ENCODE assay signal across 8 mouse cellular contexts in the genomic region with DNA sequence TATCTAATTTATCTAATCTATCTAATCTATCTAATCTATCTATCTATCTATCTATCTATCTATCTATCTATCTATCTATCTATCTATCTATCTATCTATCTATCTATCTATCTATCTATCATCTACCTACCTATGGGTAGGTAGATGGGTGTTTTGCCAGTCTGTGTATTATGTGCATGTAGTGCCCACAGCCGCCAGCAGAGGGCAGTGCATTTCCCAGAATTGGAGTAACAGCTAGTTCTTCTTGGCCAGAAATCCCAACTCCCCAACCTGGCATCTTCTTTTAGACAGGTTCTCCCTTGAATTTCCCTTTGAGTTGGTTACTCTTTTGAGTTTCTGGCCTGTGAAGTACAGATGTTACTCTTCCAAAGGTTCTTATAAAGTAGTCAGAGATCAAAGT.
A peak's percentile ranks its signal among the peaks of the same experiment; 100 is the strongest.
DNase-seq lines count a peak whose midpoint lies in the region; ATAC-seq and TF ChIP-seq lines count a peak whose summit lies in the region.

No protein-coding gene starts in this region.

- H3K4me2 ChIP-seq in forebrain, embryonic 13.5 days: no peak overlapping the region

- no peak for ATAC-seq in forebrain, embryonic 13.5 days

- H3K4me1 ChIP-seq in forebrain, embryonic 10.5 days: no peaks in the 10 kb centered on the region
- H3K4me1 ChIP-seq in forebrain, embryonic 13.5 days: no peaks in the 10 kb centered on the region
- H3K4me1 ChIP-seq in bone marrow macrophage, adult 2 months (ENCODE audit: control insufficient read depth, insufficient read depth, low read length): no peaks in the 10 kb centered on the region

- DNase-seq in forebrain, embryonic 10.5 days (ENCODE audit: extremely low spot score, low spot score): peak; percentile 60
- DNase-seq in frontal cortex, postnatal 10 days (ENCODE audit: low spot score in 2 of 2): peak; percentile 8 to 48
- peak; percentile 42 for DNase-seq in layer of hippocampus, adult 9-10 months (ENCODE audit: low spot score)
- peak; percentile 86 for DNase-seq in lung, postnatal 36 days
- DNase-seq in spleen, postnatal 4 days (ENCODE audit: low spot score in 2 of 2): peak; percentile 30 to 83

- no peak overlapping the region for H3K9ac ChIP-seq in forebrain, embryonic 13.5 days

- no peak overlapping the region for H3K27ac ChIP-seq in forebrain, embryonic 10.5 days
- no peak overlapping the region for H3K27ac ChIP-seq in forebrain, embryonic 13.5 days
- no peak overlapping the region for H3K27ac ChIP-seq in bone marrow macrophage, adult 2 months (ENCODE audit: insufficient read depth, low read depth, low read length)

- no peaks in the 10 kb centered on the region for H3K79me2 ChIP-seq in C2C12 (ENCODE audit: control insufficient read depth, insufficient read depth)

- TF ChIP-seq CTCF in C2C12 (IDR thresholded peaks at IDR 0.05; ENCODE audit: control insufficient read depth, insufficient read depth, insufficient read length): peak; percentile 61
- peak; percentile 55 for TF ChIP-seq CTCF in bone marrow macrophage, adult 2 months (IDR thresholded peaks at IDR 0.05; ENCODE audit: low read depth, low read length)

- H3K9me3 ChIP-seq in forebrain, embryonic 10.5 days: no peaks in the 10 kb centered on the region
- H3K9me3 ChIP-seq in forebrain, embryonic 13.5 days (replicated peaks): no peaks in the 10 kb centered on the region

- H3ac ChIP-seq in C2C12 (ENCODE audit: control insufficient read depth, insufficient read length, low read depth): no peak overlapping the region

- 3% methylated on average over 1 of the region's 1 CpGs for WGBS in forebrain, embryonic 10.5 days
- WGBS in forebrain, embryonic 13.5 days: 0% methylated on average over 1 of the region's 1 CpGs

- no peaks in the 10 kb centered on the region for H3K27me3 ChIP-seq in forebrain, embryonic 10.5 days (ENCODE audit: poor library complexity, severe bottlenecking)
- no peaks in the 10 kb centered on the region for H3K27me3 ChIP-seq in forebrain, embryonic 13.5 days
- H3K27me3 ChIP-seq in C2C12 (ENCODE audit: control insufficient read depth, insufficient read depth, insufficient read length): no peaks in the 10 kb centered on the region

- no peak for TF ChIP-seq POLR2A in bone marrow macrophage, adult 2 months (IDR thresholded peaks at IDR 0.05; ENCODE audit: borderline replicate concordance, low read depth, low read length)

- no peak overlapping the region for H3K4me3 ChIP-seq in forebrain, embryonic 10.5 days
- H3K4me3 ChIP-seq in forebrain, embryonic 13.5 days: no peak overlapping the region
- no peak overlapping the region for H3K4me3 ChIP-seq in C2C12 (ENCODE audit: insufficient read depth, poor library complexity, severe bottlenecking)
- no peak overlapping the region for H3K4me3 ChIP-seq in bone marrow macrophage, adult 2 months (ENCODE audit: insufficient read depth, low read length)

- no peaks in the 10 kb centered on the region for H3K79me3 ChIP-seq in C2C12 (ENCODE audit: low read depth)

- H3K36me3 ChIP-seq in forebrain, embryonic 10.5 days (replicated peaks): no peaks in the 10 kb centered on the region
- H3K36me3 ChIP-seq in forebrain, embryonic 13.5 days (ENCODE audit: poor library complexity, severe bottlenecking): no peaks in the 10 kb centered on the region
- no peaks in the 10 kb centered on the region for H3K36me3 ChIP-seq in C2C12 (ENCODE audit: control insufficient read depth, insufficient read depth)

TF ChIP-seq in C2C12, 6 proteins besides CTCF, POLR2A, EP300 and RAD21:
- TF ChIP-seq MYOD1 (IDR thresholded peaks at IDR 0.05; ENCODE audit: control insufficient read depth, insufficient read length, low read depth) (no peak), FOSL1 (IDR thresholded peaks at IDR 0.05; ENCODE audit: insufficient read depth, low read length, poor library complexity, severe bottlenecking) (no peak), MYOG (IDR thresholded peaks at IDR 0.05; ENCODE audit: control insufficient read depth, extremely low read depth, insufficient read length) (no peak), USF1 (IDR thresholded peaks at IDR 0.05; ENCODE audit: low read depth) (no peak), CEBPB (IDR thresholded peaks at IDR 0.05; ENCODE audit: low read depth) (no peak), MAX (IDR thresholded peaks at IDR 0.05) (no peak)
TF ChIP-seq in C2C12: peak in this region for 0.

Comparison
In these comparisons a context has a peak if more than half of its experiments do, and no peak if none do; other contexts are left out.
1. DNase-seq: peak in every context shown above with its lines; median percentile 86 in lung, postnatal 36 days; 60 in forebrain, embryonic 10.5 days; 56 in spleen, postnatal 4 days; 42 in layer of hippocampus, adult 9-10 months; 28 in frontal cortex, postnatal 10 days.